Mouse (Mus musculus) liver, adult 2 months (tissue): ENCODE results near the gene Fndc7.

ENCODE experiments used
- CTCF ChIP-seq: fragments of 200-500 bp; IDR thresholded peaks from 2 replicates; pipeline ENCODE4 v1.5.1; 2011; ENCODE audit warnings: low read depth, low read length, control low read depth
- POLR2A ChIP-seq: fragments of 200-500 bp; IDR thresholded peaks from 2 replicates; pipeline ENCODE4 v1.6.1; 2011; ENCODE audit warnings: low read length, control low read depth; ENCODE audit not compliant: insufficient read depth; ENCODE audit errors: extremely low read depth

GRCm38 (mm10) chr3:108879836-108880435 lies 9.9 kb downstream of the Fndc7 start:
- TF ChIP-seq POLR2A (no peak), CTCF (no peak)
